Mouse (Mus musculus) large intestine, adult 2 months (tissue): Measurements from ENCODE around the gene Pigz. TPM values are rescaled to one million over a fixed set of nuclear protein-coding genes. Genes with fewer than 3 reads are reported as not detected.

Experiments
- DNase-seq: peaks from one replicate; pipeline ENCODE4 v3.0.0-alpha.2; 2012; ENCODE audit warnings: low read depth, low spot score
- WGBS: fragments of 180-500 bp; shearing (Covaris S2); methylation state at CpG from one replicate; pipeline ENCODE4 v1.1.7; 2018; 5-methylcytosine and 5-hydroxymethylcytosine counted together
- polyA plus RNA-seq: library from polyadenylated mRNA; depleted of rRNA; stranded (reverse); fragments of >200 nt; gene quantifications from 2 replicates; pipeline ENCODE4 v1.2.3, GENCODE M21; 2012; rRNA removed

The Pigz gene
- polyA plus RNA-seq, 1 experiment = 1.3 TPM

DNA sequence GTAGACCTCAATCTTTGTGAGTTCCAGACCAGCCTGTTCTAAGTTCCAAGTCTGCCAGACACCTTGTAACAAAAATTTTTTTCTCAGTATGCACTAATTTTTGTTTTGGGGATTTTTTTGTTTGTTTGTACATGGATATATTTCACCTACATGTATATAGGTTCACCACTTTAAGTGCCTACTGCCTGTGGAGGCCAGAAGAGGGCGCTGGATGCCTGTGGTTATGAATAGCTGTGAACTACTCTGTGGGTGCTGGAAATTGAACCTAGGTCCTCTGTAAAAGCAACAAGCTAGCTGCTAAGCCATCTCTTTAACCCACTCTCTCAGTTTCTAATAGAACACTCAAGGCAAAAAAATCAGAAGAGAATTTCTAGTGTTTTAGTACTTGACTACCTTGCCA lies 58.4 kb downstream of the Pigz start:
- no peak for DNase-seq
- 62% methylated on average over 1 of the region's 1 CpGs for WGBS

DNA sequence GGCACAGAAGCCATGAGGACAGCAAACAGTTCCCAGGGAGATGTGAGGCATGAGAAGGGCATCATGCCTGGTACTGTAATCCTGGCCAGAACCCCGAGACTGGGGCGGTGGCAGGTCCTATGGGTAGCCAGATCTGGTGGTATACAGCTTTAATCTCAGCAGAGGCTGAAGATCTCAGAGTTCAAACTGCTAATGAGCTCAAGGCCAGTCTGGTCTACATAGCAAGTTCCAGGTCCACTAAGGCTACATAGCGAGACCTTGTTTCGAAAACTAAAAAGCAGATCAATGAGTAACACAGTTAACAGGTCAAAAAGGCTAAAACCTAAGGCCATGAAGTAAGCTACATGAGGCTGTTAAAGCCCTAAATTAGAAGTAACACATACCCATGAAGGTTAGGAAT lies 59.5 kb downstream of the Pigz start:
- DNase-seq = no peak
- 94% methylated on average over 4 of the region's 4 CpGs for WGBS

DNA sequence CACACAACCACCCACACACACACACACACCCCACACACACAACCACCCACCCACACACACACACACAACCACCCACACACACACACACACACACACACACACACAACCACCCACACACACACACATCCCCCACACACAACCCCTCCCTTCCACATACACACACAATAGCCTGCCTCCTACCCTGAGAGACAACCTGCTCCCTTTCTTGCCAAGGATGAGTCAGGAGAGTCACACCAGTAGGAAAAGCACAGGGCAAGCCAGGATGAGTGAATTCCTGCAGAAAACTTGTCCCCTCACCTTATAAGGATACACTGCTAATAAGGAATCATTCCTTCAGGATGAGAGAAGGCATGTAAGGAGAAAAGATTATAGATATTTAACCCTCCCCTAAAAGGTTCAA lies 60.3 kb downstream of the Pigz start:
- DNase-seq = no peak

Other genes starting within 250 kb of the Pigz start
- 0.16 and 0.35 TPM in 2 replicates for gene Meltf, start 55.0 kb upstream of the Pigz start, polyA plus RNA-seq
- 59.9 and 74.7 TPM in 2 replicates for gene 0610012G03Rik, start 14.6 kb downstream of the Pigz start, polyA plus RNA-seq
- 5.8 and 6.8 TPM in 2 replicates for gene Ncbp2, start 14.7 kb downstream of the Pigz start, polyA plus RNA-seq
- gene Senp5, start 69.4 kb downstream of the Pigz start, polyA plus RNA-seq = 3.9 and 5.4 TPM in 2 replicates
- gene Pak2, start 145.5 kb downstream of the Pigz start, polyA plus RNA-seq = 20.0 and 21.9 TPM in 2 replicates
- 33.9 and 38.4 TPM in 2 replicates for gene Pigx, start 165.9 kb downstream of the Pigz start, polyA plus RNA-seq
- 10.1 and 10.5 TPM in 2 replicates for gene Cep19, start 165.9 kb downstream of the Pigz start, polyA plus RNA-seq
- 9.0 and 10.8 TPM in 2 replicates for gene Nrros, start 231.7 kb downstream of the Pigz start, polyA plus RNA-seq
- gene Bex6, start 246.0 kb downstream of the Pigz start, polyA plus RNA-seq = not detected in 2 replicates